Mouse (Mus musculus): ENCODE results near the gene Fgf9.

Fgf9 gene

DNA sequence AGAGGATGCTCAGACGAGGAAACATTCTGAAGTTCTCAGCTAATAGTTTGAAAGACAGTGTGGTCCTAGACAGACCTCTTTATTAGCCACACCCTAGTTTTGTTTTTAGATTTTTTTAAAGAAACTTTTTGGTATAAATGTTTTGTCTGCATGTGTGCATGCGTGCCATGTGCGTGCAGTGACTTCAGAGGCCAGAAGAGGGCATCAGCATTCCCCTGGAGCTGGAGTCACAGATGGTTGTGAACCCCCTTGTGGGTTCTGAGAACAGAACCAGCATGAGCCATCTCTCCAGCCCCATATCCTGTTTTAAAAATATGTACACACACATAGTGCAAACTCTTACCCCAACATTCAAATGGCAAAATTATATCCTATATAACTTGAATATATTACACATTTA is 13.9 kb downstream of the Fgf9 start:
- no peak for ATAC-seq (ENCODE audit: insufficient number of reproducible peaks, low FRiP score, low TSS enrichment)

DNA sequence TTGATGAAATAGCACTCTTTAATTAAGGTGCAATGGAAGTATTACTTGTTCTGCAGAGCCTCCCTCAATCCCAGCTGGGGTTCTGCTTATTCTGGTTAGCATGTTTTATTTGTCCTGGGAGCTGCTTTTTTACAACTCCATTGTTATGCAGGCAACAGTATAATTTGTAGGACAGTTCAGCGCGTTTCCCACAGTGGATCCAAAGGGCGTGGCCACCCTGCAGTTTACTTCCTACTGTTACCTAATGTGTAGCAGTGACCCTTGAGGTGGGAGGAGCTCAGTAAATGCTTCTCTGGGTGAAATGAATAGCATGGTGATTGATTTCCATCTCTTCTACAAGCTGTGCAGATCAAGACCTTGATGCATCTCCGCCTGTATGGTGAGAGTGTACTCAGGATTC is 17.0 kb downstream of the Fgf9 start:
- ATAC-seq (ENCODE audit: insufficient number of reproducible peaks, low FRiP score, low TSS enrichment), result no peak

DNA sequence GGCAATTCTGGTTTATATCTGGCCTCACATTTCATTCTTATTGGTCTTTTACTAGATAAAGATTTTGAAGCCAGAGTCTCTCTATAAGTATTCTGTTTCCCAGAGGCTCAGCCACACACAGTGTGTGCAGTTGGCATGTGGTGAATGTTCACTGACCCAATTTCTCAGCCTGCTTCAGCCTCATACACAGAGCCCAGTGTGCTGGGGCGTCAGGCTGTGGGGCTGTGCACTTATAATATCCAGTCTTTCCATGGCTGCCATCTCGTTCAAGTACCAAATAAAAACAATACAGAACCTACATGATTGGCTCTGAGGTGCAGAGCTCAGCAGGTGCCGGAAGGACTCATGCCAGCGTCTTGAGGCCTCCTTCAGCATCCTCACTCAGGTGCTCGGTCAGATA is 19.1 kb downstream of the Fgf9 start:
- peak; percentile 86 for ATAC-seq (ENCODE audit: insufficient number of reproducible peaks, low FRiP score, low TSS enrichment)

DNA sequence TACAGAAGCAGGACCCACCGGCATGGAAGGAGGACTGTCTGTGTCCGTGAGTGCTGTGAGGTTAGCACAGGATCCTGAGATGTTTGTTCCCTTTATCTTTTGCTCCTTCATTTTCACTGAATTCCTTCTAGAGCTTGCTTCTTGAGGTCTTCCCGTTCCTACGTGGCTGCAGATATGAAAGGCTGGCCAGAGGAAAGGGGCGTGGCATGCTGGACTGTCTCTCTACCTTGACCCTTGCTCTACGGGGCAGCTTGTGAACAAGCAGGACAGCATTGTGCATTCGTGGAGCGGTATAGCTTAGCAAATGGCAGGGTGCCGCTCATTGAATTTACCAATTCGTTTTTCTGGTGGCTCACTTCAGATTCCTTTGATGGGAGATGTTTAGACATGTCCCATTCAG is 21.0 kb downstream of the Fgf9 start:
- no peak for ATAC-seq (ENCODE audit: insufficient number of reproducible peaks, low FRiP score, low TSS enrichment)

DNA sequence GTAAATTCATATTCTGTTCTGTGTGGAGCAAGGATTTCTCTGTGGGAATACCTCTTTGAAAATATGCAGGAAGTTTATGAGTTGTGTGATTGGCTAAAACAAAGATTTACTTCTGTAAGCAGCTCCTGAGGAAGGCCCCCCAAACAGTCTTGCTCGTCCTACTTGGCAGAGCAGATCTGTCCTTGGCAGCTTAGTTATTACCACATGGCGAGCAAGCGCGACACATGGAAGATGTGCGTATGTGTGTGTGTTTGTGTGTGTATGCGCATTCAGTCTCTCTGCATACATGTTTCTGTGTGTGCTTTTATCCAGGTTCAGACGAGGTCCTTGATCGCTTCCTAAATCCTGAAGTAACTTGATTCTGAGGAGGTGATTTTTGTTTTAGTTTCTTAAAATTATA is 29.3 kb downstream of the Fgf9 start:
- ATAC-seq (ENCODE audit: insufficient number of reproducible peaks, low FRiP score, low TSS enrichment), result peak; percentile 34; the same call in 1 of the 2 replicates

DNA sequence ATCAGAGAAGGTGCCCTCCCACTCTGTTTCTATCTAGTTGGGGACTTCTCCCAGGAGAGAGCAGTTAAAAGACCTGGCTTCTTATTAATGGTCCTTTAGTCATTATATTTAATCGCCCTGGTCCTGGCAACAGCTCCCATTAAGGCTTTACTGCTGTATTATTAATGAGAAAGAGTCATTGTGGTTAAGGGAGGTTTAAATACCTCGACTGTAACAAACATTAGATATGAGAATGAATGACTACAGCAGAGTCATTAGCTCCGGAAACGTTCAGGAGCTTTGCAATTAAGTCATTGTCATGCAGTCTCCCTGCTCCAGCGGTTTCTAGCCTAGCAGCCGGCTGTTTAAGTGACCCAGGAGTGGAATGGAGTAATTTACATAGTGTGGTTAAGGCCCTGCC is 31.0 kb downstream of the Fgf9 start:
- ATAC-seq (ENCODE audit: insufficient number of reproducible peaks, low FRiP score, low TSS enrichment), result no peak

DNA sequence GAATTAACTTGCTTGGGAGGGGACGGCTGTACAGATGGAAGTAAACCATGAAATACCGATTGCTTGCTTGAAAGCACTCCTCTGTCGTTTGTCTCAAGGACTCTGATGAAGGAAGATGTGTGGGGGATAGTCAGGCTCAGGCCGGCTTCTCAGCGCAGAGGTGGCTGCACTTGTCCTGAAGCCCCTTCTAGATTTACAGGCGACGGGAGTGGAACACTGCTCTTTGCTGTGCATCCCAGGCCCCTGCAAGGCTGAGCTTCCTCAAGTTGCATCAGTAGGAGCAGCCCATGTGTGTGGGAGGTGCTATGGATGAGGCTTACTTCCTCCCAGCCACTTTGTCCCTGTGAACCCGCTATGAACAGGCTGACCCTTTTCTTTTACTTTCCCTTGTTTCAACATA is 33.9 kb downstream of the Fgf9 start:
- ATAC-seq (ENCODE audit: insufficient number of reproducible peaks, low FRiP score, low TSS enrichment), result no peak

DNA sequence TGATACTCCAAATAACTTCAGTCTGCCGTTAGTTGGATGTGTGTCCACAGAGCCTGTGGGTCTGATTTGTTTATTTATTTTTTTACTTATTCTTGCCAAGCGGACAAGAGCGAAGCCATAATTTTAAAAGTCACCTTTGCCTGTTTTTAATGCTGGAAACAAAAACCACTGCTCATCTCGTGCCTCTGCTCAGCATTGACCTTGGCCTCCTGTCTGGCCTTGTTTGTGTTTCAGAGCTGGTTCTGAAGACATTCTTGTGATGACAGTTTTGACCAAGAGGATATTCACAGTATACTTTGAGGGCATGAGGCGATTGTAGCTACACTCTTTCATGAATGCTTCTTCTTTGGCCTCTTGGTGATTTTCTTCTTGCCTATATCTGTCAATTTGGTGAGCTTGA is 35.2 kb downstream of the Fgf9 start:
- ATAC-seq (ENCODE audit: insufficient number of reproducible peaks, low FRiP score, low TSS enrichment), result no peak

DNA sequence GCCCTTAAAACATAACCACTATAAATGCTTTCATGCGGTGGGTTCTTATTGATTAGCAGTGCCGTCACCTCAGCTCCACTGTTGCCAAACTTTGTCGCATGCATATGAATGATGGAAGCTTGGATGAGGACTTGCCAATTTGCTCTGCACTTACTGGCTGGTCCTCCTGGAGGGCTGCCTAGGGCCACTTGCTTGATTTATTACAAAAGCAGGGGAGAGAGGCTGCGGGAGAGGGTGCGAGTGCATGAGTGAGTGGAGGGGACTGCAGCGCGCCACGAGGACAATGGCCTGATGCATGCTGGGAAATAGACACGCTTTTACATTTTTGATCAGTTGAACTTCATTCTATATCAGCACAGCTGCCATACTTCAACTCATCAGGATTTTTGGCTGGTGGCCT is 39.3 kb downstream of the Fgf9 start:
- ATAC-seq (ENCODE audit: insufficient number of reproducible peaks, low FRiP score, low TSS enrichment), result no peak

DNA sequence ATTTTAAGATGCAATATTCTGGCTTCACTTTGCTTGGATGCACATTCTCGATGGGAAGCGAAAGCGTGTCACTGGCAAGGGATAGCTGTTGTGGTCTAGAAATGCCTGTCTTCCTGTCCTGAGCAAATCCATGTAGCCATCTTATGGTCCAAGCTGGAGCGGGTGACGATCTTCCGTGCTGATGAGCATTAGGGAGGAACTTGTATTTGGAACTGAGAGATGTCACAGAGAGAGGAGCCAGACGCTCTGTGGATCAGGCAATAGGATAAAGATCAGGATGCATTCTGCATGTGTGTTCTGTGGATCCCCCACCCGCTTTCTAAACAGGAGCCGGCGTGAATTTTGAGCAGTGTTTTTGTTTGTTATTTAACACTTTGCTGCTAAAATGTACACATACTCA is 41.2 kb downstream of the Fgf9 start:
- peak; percentile 41; the same call in 1 of the 2 replicates for ATAC-seq (ENCODE audit: insufficient number of reproducible peaks, low FRiP score, low TSS enrichment)

DNA sequence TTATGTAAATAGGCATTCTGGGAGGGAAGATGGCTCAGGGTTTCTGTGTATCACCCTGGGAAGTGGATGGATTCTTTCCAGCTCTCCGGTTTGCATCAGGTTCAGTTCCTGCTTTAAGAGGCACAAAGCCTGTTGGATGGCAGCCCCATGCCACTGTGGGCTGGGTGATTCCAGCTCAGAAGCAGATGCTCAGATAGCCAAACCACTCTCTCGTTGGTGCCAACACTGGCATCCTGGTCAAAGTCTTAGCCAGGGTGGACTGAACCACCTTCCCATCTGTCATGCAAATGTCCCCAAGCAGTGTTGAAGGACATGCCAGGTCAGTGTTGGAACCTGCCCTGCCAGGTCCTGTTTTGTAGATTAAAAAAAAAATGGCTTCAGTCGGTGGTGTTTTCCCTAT is 42.0 kb downstream of the Fgf9 start:
- peak; percentile 81 for ATAC-seq (ENCODE audit: insufficient number of reproducible peaks, low FRiP score, low TSS enrichment)

DNA sequence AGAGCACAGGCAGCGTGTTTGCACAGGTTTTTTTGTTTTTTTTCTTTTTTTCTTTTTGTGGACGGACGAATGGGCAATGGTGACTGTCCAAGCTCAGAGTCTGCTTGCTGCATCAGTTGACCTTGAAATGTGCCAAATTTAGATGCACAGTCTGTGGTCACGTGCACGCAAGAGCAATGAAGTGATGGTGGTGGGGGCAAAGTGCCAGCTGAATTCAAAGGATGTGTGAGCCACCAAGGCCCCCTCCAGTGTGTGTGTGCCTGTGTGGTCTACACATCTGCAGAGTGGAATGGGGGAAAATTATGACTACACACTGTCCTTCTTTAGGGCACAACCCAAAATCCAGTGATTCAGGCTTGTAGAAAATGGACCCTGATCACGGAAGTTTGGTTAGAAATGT is 42.8 kb downstream of the Fgf9 start:
- 0 out of 2 replicates have a peak, but pooled peaks have one; percentile 2 for ATAC-seq (ENCODE audit: insufficient number of reproducible peaks, low FRiP score, low TSS enrichment)

DNA sequence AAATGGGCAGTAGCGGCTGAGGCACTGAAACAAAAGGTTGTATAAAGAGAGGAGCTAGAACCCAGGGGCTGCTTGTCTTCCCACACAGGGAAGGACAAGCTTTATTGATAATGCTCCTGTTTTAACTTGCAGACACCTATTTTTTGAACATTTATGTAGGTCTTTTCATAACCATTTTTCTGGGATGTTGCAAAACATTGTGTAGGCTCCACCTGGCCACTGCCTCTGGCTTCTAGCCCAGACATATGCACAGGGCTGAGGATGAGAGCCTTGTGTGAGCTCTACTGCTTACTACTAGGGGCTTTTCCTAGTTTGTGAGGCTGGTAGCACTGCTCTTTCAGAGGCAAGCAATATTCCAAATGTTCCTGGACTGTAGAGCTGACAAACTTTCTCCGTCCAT is 43.8 kb downstream of the Fgf9 start:
- no peak for ATAC-seq (ENCODE audit: insufficient number of reproducible peaks, low FRiP score, low TSS enrichment)

DNA sequence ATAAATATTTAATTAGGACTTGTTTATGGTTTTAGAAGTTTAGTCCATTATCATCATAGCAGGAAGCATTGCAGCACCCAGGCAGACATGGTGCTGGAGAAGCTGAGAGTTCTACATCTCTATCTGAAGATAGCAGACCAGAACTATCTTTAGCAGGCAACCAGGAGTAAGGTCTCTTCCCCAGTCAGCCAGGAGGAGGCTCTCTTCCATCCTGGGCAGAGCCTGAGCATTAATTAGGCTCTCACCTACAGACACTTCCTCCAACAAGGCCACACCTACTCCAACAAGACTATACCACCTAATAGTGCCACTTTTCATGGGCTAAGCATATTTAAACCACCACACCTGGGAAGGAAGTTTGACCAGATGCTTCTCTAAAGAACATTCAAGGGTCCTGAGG is 54.3 kb downstream of the Fgf9 start:
- no peak for ATAC-seq (ENCODE audit: insufficient number of reproducible peaks, low FRiP score, low TSS enrichment)

DNA sequence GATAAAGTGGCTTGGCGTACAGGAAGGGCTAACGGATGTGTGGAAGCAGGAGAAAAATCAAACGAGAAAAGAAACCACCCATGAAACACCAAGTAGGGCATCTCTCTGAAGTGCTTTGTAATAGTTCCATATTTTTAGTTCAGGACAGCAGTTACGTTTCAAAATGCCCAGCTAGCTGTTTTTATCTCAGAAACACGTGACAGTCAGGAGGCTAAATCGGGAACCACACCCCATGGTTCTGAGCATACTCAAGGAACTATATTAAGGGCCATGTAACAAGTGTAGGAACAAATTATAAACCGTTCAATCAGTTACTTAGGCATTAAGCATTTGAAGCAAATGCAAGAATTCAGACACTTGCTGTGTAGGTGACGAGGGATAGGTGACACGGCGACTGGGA is 56.2 kb downstream of the Fgf9 start:
- no peak for ATAC-seq (ENCODE audit: insufficient number of reproducible peaks, low FRiP score, low TSS enrichment)

DNA sequence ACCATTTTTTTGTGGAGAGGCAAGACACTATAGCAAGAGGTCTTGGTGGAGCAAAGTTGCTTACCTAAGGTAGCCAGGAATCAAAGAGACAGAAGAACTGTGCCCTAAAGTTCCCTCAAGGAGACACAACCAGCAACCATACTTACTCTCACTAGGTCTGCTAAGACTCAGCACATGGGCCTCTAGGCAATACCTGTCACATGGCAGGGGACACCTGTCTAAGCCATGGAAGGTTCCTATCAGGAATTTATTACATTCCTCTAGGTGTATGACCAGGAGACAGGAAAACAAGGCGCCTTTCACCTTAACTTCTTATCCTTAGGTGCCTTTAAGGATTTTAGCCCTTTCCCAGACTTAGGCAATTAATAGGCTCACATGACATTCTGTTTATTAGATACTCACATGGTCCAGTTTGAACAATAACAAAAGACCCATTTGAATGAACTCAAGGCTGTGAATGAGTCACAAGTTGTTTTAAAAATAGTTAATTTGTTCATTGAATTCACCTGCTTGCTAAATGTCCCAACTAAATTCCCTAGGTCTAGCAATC is 69.2 kb downstream of the Fgf9 start:
- no peak for ATAC-seq (ENCODE audit: insufficient number of reproducible peaks, low FRiP score, low TSS enrichment)

DNA sequence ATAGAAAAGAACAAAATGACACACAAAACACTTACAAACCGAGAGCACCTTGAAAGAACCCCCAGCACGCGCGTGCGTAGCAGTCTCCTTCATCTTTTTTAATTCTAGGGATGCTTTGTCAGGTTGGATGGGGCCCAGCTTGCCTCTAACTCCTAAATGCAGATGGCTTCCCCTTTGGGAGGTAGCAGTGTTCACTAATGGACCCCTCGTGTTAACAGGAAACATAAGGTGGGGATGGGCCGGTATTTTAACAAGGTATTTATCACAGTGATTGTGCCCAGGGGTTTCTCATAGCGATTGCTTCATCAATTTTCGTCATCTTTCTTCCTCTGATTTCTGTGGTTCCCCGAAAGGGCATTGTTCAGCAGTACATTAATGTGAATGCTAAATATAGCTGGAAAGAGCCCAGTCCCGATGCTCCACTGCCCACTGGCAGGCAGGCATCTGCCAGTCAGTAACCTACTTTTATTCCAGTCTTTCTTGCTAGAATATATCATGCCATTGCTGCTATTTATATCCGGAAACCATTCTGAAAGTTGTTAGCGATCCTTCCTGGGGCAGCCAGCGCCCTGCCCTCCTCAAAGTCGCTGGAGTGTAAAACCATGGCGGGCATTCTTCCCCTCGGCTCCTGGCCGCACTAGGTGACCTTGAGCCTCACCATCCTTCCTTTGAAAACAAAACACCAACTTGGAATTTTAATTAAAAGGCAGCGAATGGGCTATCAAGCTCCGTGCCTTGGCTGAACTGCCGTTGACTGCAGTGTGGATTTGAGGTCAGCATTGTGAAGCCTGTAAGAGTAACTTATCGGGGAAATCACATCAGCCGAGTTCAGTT is 79.5 kb downstream of the Fgf9 start:
- no peak; the same call in 1 of the 2 replicates for ATAC-seq (ENCODE audit: insufficient number of reproducible peaks, low FRiP score, low TSS enrichment)

DNA sequence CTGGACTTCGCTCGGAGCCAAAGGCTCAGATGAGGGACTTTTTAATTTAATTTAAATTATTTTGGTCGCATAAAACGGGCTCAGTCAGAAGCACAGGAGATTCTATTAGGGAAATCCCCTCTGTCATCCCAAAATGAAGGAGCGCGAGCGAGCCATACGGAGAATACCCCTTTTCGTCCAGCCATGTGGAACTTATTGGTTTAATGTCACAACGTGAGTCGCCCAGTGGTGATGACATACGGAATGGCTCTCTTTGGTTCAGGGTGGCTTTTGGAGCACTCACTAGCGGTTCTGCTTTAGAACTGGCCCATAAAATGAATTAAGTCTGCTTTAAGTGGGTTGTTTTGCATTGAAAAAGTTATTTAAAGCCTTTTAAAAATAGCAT is 80.1 kb downstream of the Fgf9 start:
- ATAC-seq (ENCODE audit: insufficient number of reproducible peaks, low FRiP score, low TSS enrichment), result no peak

DNA sequence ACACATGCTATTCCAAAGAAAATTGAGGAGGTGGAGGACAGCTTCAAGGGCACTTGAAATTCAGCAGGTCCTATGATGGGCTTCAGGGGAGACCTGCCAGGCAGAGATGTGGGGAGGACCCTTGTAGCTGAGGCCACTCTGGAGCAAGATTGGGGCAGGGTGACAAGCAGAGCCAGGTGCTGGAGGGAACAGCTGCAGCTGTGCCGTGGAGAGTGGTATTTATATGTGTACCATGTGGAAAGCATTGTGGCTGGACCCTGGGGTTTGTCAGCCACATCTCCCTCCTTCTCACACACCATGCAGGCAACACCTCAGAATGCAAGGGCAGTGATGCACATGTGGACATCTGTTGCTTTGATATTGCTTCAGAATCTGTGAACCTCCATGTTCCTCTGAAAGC is 81.8 kb downstream of the Fgf9 start:
- no peak for ATAC-seq (ENCODE audit: insufficient number of reproducible peaks, low FRiP score, low TSS enrichment)

DNA sequence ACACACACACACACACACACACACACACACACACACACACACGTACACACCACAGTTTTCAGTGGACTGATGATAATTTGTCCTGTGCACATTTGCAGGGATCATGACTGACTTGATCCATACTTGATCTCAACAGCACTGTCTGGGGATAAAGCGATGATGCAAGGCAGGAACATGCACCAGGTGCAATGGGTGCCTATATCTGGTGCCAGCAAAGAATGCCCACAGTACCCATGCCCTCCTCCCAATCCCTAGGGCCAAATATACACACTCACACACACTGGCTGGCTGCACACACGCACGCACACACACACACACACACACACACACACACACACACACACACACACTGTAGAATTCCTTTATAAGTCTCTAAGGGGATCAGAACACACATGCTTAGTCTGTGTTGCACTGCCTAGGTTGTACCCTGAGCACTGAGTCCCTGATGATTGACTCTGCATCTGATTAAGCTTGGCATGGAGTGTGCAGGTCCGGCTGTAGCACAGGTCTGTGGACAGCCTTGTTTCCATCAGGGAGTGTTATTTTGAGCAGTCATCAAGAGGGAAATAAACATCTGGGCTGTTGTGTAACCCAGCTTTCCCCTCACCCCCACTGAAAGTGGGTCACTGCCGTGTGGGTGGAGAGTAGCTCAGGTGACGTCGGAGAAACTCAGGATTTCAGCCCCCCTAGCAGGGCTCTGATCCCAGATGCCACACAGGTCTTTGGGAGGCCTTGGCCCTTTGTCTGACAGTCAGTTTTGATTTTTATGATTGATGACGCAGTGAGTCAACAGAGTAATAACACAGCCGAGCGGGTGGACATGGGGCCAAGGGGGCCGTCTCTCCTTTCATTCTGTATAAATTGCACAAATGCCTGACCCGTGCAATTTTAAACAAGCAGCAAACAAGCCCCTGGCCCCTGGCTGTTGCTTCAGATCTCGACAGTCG is 83.4 kb downstream of the Fgf9 start:
- ATAC-seq (ENCODE audit: insufficient number of reproducible peaks, low FRiP score, low TSS enrichment), result no peak

DNA sequence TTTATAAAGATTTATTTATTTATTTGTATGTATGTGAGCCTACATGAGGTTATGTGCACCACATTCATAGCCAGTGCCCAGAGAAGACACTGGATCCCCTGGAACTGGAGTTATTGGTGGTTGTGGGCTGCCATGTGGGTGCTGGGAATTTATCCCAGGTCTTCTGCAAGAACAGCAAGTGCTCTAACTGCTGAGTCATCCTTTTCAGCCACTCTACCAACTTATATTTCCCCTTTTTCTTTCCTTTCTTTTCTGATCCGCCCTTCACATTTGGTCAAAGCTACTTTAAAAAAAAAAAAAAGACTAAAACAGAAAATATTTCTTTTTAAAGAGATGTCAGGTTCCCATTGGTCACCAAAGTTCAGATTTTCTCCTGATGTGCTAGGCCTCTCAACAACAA is 90.3 kb downstream of the Fgf9 start:
- no peak for ATAC-seq (ENCODE audit: insufficient number of reproducible peaks, low FRiP score, low TSS enrichment)
